Mouse (Mus musculus): ENCODE results near the gene E2f1. TPM values are rescaled to one million over a fixed set of nuclear protein-coding genes. Genes with fewer than 3 reads are reported as not detected.
A peak's percentile ranks its signal among the peaks of the same experiment; 100 is the strongest.

The E2f1 gene
- polyA plus RNA-seq, 1 experiment = 63.0 TPM

GRCm38 (mm10) chr2:154551927-154552326 is 17.8 kb downstream of the E2f1 start:
- WGBS = 55% methylated on average over 21 of the region's 21 CpGs
- TF ChIP-seq POLR2A (IDR thresholded peaks at IDR 0.05; ENCODE audit: borderline replicate concordance, control insufficient read depth, low read depth, low read length) (no peak), CTCF (IDR thresholded peaks at IDR 0.05; ENCODE audit: control insufficient read depth, insufficient read depth, low read length) (no peak)

GRCm38 (mm10) chr2:154551476-154551875 is 18.2 kb downstream of the E2f1 start, which contains the start of gene Actl10:
Gene Actl10 (plus strand): TSS chr2:154551776.
- peaks cover 2% of the 10 kb centered on the region; the same call in 1 of the 2 replicates for H3K4me1 ChIP-seq (ENCODE audit: control insufficient read depth, insufficient read depth, low read length)
- TF ChIP-seq POLR2A (IDR thresholded peaks at IDR 0.05; ENCODE audit: borderline replicate concordance, control insufficient read depth, low read depth, low read length) = no peak
- no peak for TF ChIP-seq CTCF (IDR thresholded peaks at IDR 0.05; ENCODE audit: control insufficient read depth, insufficient read depth, low read length)
- 76% methylated on average over 4 of the region's 4 CpGs for WGBS
- H3K27ac ChIP-seq (ENCODE audit: control insufficient read depth, insufficient read depth, low read depth, low read length, poor library complexity) = no peak within 1 kb of the TSS; the same call in 1 of the 2 replicates
- H3K4me3 ChIP-seq (replicated peaks; ENCODE audit: control insufficient read depth, low read depth, low read length) = peak within 1 kb of the TSS; percentile 41

More at GRCm38 (mm10) chr2:154551927-154552326, 17.8 kb downstream of the E2f1 start:
- H3K4me1 ChIP-seq (ENCODE audit: control insufficient read depth, insufficient read depth, low read length) = peaks cover 2% of the 10 kb centered on the region; the same call in 1 of the 2 replicates
- no peak overlapping the region; the same call in 1 of the 2 replicates for H3K27ac ChIP-seq (ENCODE audit: control insufficient read depth, insufficient read depth, low read depth, low read length, poor library complexity)
- no peak overlapping the region for H3K4me3 ChIP-seq (replicated peaks; ENCODE audit: control insufficient read depth, low read depth, low read length)

GRCm38 (mm10) chr2:154550937-154551336 is 18.8 kb downstream of the E2f1 start:
- TF ChIP-seq POLR2A (IDR thresholded peaks at IDR 0.05; ENCODE audit: borderline replicate concordance, control insufficient read depth, low read depth, low read length) (no peak), CTCF (IDR thresholded peaks at IDR 0.05; ENCODE audit: control insufficient read depth, insufficient read depth, low read length) (no peak)
- 69% methylated on average over 2 of the region's 2 CpGs for WGBS
- H3K27ac ChIP-seq (ENCODE audit: control insufficient read depth, insufficient read depth, low read depth, low read length, poor library complexity) = no peak overlapping the region
- H3K4me3 ChIP-seq (replicated peaks; ENCODE audit: control insufficient read depth, low read depth, low read length) = no peak overlapping the region
- peaks cover 2% of the 10 kb centered on the region; the same call in 1 of the 2 replicates for H3K4me1 ChIP-seq (ENCODE audit: control insufficient read depth, insufficient read depth, low read length)

GRCm38 (mm10) chr2:154549886-154550189 is 19.9 kb downstream of the E2f1 start:
- Histone ChIP-seq H3K4me3 (replicated peaks; ENCODE audit: control insufficient read depth, low read depth, low read length) (no peak overlapping the region), H3K27ac (ENCODE audit: control insufficient read depth, insufficient read depth, low read depth, low read length, poor library complexity) (no peak overlapping the region), H3K4me1 (ENCODE audit: control insufficient read depth, insufficient read depth, low read length) (peaks cover 2% of the 10 kb centered on the region; the same call in 1 of the 2 replicates)
- TF ChIP-seq CTCF (IDR thresholded peaks at IDR 0.05; ENCODE audit: control insufficient read depth, insufficient read depth, low read length) (no peak), POLR2A (IDR thresholded peaks at IDR 0.05; ENCODE audit: borderline replicate concordance, control insufficient read depth, low read depth, low read length) (no peak)
- 16% methylated on average over 20 of the region's 20 CpGs for WGBS

GRCm38 (mm10) chr2:154549127-154549885 is 20.4 kb downstream of the E2f1 start:
- Histone ChIP-seq H3K27ac (ENCODE audit: control insufficient read depth, insufficient read depth, low read depth, low read length, poor library complexity) (no peak overlapping the region), H3K4me1 (ENCODE audit: control insufficient read depth, insufficient read depth, low read length) (peaks cover 2% of the 10 kb centered on the region; the same call in 1 of the 2 replicates), H3K4me3 (replicated peaks; ENCODE audit: control insufficient read depth, low read depth, low read length) (no peak overlapping the region)
- 8% methylated on average over 48 of the region's 48 CpGs for WGBS
- no peak for TF ChIP-seq POLR2A (IDR thresholded peaks at IDR 0.05; ENCODE audit: borderline replicate concordance, control insufficient read depth, low read depth, low read length)
- no peak for TF ChIP-seq CTCF (IDR thresholded peaks at IDR 0.05; ENCODE audit: control insufficient read depth, insufficient read depth, low read length)

GRCm38 (mm10) chr2:154548688-154549087 is 21.0 kb downstream of the E2f1 start:
- no peak for TF ChIP-seq POLR2A (IDR thresholded peaks at IDR 0.05; ENCODE audit: borderline replicate concordance, control insufficient read depth, low read depth, low read length)
- no peak for TF ChIP-seq CTCF (IDR thresholded peaks at IDR 0.05; ENCODE audit: control insufficient read depth, insufficient read depth, low read length)
- WGBS = 59% methylated on average over 3 of the region's 3 CpGs
- no peak overlapping the region for H3K27ac ChIP-seq (ENCODE audit: control insufficient read depth, insufficient read depth, low read depth, low read length, poor library complexity)
- H3K4me1 ChIP-seq (ENCODE audit: control insufficient read depth, insufficient read depth, low read length) = peaks cover 2% of the 10 kb centered on the region; the same call in 1 of the 2 replicates
- H3K4me3 ChIP-seq (replicated peaks; ENCODE audit: control insufficient read depth, low read depth, low read length) = no peak overlapping the region

GRCm38 (mm10) chr2:154546711-154547110 is 23.0 kb downstream of the E2f1 start, which contains the start of gene 1700003F12Rik:
Gene 1700003F12Rik (plus strand): TSS chr2:154547085.
- TF ChIP-seq CTCF (IDR thresholded peaks at IDR 0.05; ENCODE audit: control insufficient read depth, insufficient read depth, low read length) = no peak
- no peak for TF ChIP-seq POLR2A (IDR thresholded peaks at IDR 0.05; ENCODE audit: borderline replicate concordance, control insufficient read depth, low read depth, low read length)
- no peak within 1 kb of the TSS for H3K27ac ChIP-seq (ENCODE audit: control insufficient read depth, insufficient read depth, low read depth, low read length, poor library complexity)
- 86% methylated on average over 10 of the region's 10 CpGs for WGBS
- no peak within 1 kb of the TSS for H3K4me3 ChIP-seq (replicated peaks; ENCODE audit: control insufficient read depth, low read depth, low read length)
- H3K4me1 ChIP-seq (ENCODE audit: control insufficient read depth, insufficient read depth, low read length) = no peaks in the 10 kb centered on the region

- WGBS = 89% methylated on average over 9 of the region's 9 CpGs
- TF ChIP-seq POLR2A (IDR thresholded peaks at IDR 0.05; ENCODE audit: borderline replicate concordance, control insufficient read depth, low read depth, low read length) (no peak), CTCF (IDR thresholded peaks at IDR 0.05; ENCODE audit: control insufficient read depth, insufficient read depth, low read length) (no peak)
- H3K4me3 ChIP-seq (replicated peaks; ENCODE audit: control insufficient read depth, low read depth, low read length) = no peak overlapping the region
- H3K27ac ChIP-seq (ENCODE audit: control insufficient read depth, insufficient read depth, low read depth, low read length, poor library complexity) = no peak overlapping the region
- H3K4me1 ChIP-seq (ENCODE audit: control insufficient read depth, insufficient read depth, low read length) = no peaks in the 10 kb centered on the region
These were observed 25.9 kb downstream of the E2f1 start for GRCm38 (mm10) chr2:154543567-154544347.

Measured in bone marrow, adult 2 months (tissue).